Mouse (Mus musculus): ENCODE measurements around the gene Chit1. TPM values are rescaled to one million over a fixed set of nuclear protein-coding genes. Genes with fewer than 3 reads are reported as not detected.

Gene Chit1
- polyA plus RNA-seq, 1 experiment: not detected

DNA sequence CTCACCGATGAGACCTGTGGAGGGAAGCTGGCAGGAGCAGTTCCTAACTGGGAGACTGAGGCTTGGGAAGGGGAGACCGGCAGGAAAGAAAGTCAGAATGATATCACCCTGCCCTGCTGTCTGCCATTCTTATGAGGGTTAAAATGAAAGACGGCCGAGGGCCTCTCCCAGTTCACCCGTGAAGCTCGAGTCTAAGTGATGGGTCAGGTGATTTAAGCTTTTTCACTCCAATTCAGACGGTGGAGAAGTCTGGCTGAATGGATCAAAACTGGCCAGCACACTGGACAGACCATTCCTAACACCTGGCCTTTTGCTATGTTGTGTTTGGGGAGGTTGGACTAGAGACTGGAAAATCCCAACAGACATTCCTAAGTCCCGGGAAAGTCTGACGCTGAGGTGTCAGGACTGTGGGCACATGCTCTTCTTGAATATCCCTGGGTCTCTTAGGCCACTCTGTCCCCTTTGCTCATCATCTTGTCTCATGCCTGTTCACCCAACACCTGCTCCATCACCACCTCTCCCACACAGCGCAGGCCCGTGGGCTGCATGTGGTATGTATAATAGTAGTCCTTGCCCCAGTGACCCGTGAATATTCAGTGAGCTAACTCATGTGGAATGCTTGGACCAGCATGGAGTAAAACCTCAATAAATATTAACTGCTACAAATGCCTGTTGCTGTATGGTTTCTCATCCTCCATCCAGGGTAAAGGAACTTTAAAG, 11.4 kb upstream of the Chit1 start:
- Histone ChIP-seq H3K4me3 (ENCODE audit: insufficient read depth, low read depth, low read length) (peak overlapping the region; percentile 45), H3K27ac (ENCODE audit: insufficient read depth, low read depth, low read length) (peak overlapping the region; percentile 92), H3K4me1 (ENCODE audit: control insufficient read depth, insufficient read depth, low read length) (peaks cover 27% of the 10 kb centered on the region), H3K36me3 (ENCODE audit: control insufficient read depth, insufficient read depth, low read length) (no peaks in the 10 kb centered on the region), H3K27me3 (replicated peaks; ENCODE audit: control insufficient read depth, insufficient read depth, low read length) (no peaks in the 10 kb centered on the region)
- 5% methylated on average over 12 of the region's 12 CpGs for WGBS
- TF ChIP-seq POLR2A (IDR thresholded peaks at IDR 0.05; ENCODE audit: low read depth, low read length) (peak; percentile 68), CTCF (conservative IDR thresholded peaks at IDR 0.05; ENCODE audit: insufficient read depth, insufficient read length, low read depth, low read length) (no peak)
- DNase-seq: peak; percentile 68

DNA sequence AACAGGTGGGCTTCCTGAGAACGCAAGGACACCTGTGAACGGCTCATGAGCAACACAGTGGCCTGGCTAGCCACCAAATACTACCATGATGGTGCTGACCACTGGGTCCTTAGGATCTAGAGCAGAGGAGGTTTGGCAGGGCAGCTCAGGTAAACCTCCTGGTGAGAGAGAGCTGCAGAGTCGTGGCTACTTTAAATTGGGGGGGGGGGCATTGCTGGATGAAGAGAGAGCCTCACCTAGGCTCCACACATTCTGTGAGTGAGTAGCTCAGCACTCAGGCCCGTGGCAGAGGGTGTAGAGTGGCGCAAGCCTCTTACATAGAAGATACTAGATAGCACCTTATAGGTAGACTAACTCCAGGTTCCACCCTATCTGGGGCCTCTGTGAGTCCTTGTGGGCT, 10.6 kb upstream of the Chit1 start:
- Histone ChIP-seq H3K36me3 (ENCODE audit: control insufficient read depth, insufficient read depth, low read length) (no peaks in the 10 kb centered on the region), H3K27ac (ENCODE audit: insufficient read depth, low read depth, low read length) (peak overlapping the region; percentile 92), H3K4me3 (ENCODE audit: insufficient read depth, low read depth, low read length) (no peak overlapping the region), H3K27me3 (replicated peaks; ENCODE audit: control insufficient read depth, insufficient read depth, low read length) (no peaks in the 10 kb centered on the region), H3K4me1 (ENCODE audit: control insufficient read depth, insufficient read depth, low read length) (peaks cover 27% of the 10 kb centered on the region)
- WGBS: 74% methylated on average over 5 of the region's 5 CpGs
- no peak for DNase-seq
- no peak for TF ChIP-seq POLR2A (IDR thresholded peaks at IDR 0.05; ENCODE audit: low read depth, low read length)
- TF ChIP-seq CTCF (conservative IDR thresholded peaks at IDR 0.05; ENCODE audit: insufficient read depth, insufficient read length, low read depth, low read length): no peak

DNA sequence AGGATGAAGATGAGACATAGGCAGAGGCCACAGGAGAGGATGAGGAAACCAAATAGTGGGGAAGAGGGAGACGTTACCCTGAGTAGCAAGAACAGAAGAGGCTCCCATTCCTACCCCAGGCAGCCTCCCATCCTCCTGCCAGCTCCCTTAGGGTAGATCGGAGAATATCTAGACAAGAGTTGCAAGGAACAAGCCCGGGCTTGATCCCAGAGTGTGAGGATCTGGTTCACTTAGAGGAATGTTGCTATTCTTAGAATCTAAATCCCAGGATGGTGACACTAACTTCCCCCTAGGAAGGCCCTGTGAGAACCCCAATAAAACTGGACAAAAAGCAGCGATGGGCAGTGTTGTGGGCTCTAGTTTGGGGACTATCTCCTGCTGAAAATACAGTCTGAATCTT, 10.1 kb upstream of the Chit1 start:
- H3K27ac ChIP-seq (ENCODE audit: insufficient read depth, low read depth, low read length): no peak overlapping the region
- no peak overlapping the region for H3K4me3 ChIP-seq (ENCODE audit: insufficient read depth, low read depth, low read length)
- WGBS: 89% methylated on average over 4 of the region's 4 CpGs
- DNase-seq: no peak
- TF ChIP-seq CTCF (conservative IDR thresholded peaks at IDR 0.05; ENCODE audit: insufficient read depth, insufficient read length, low read depth, low read length) (no peak), POLR2A (IDR thresholded peaks at IDR 0.05; ENCODE audit: low read depth, low read length) (no peak)
- no peaks in the 10 kb centered on the region for H3K27me3 ChIP-seq (replicated peaks; ENCODE audit: control insufficient read depth, insufficient read depth, low read length)
- no peaks in the 10 kb centered on the region for H3K36me3 ChIP-seq (ENCODE audit: control insufficient read depth, insufficient read depth, low read length)
- peaks cover 27% of the 10 kb centered on the region for H3K4me1 ChIP-seq (ENCODE audit: control insufficient read depth, insufficient read depth, low read length)

DNA sequence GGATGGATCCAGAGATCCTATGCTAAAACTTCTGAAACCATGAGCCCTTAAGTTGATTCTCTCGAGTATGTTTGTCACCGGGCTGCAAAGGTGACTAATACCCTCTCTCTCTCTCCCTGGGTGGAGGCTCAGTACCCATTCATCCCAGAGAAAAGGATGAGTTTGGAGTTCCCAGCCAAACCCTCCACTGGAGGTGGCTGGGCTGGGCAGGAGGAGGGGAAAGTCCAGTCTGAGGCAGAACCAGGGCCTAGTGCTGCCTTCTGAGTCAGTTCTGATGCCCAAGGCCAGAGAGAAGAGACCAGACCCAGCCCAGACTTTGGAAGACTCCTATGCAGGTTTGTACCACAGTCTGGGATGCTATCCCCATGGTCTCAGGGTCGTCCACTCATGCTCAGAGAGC, 9.4 kb upstream of the Chit1 start:
- TF ChIP-seq POLR2A (IDR thresholded peaks at IDR 0.05; ENCODE audit: low read depth, low read length) (no peak), CTCF (conservative IDR thresholded peaks at IDR 0.05; ENCODE audit: insufficient read depth, insufficient read length, low read depth, low read length) (no peak)
- Histone ChIP-seq H3K4me3 (ENCODE audit: insufficient read depth, low read depth, low read length) (no peak overlapping the region), H3K27ac (ENCODE audit: insufficient read depth, low read depth, low read length) (no peak overlapping the region), H3K36me3 (ENCODE audit: control insufficient read depth, insufficient read depth, low read length) (no peaks in the 10 kb centered on the region), H3K27me3 (replicated peaks; ENCODE audit: control insufficient read depth, insufficient read depth, low read length) (no peaks in the 10 kb centered on the region), H3K4me1 (ENCODE audit: control insufficient read depth, insufficient read depth, low read length) (peaks cover 27% of the 10 kb centered on the region)
- DNase-seq: no peak
- WGBS: 88% methylated on average over 3 of the region's 3 CpGs

DNA sequence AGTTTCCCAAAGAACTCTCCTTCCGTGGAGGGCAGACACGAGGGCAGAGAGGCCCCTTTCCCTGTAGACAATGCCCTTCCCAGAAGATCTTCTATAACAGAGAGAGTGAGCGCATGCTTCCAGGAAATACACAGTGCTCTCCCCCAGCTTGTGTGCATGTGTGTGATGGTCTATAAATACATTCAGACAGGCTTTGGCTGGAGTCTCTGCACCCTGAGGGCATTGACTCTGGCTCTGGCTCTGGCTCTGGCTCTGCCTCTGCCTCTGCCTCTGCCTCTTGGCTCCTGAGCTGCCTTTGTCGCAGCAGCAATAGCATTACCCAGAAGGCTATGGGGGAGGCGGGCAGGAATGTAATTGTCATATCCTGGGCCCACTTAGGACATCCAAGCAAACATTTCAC, 7.2 kb upstream of the Chit1 start:
- peak overlapping the region; percentile 26; the same call in 1 of the 2 replicates for H3K27ac ChIP-seq (ENCODE audit: insufficient read depth, low read depth, low read length)

DNA sequence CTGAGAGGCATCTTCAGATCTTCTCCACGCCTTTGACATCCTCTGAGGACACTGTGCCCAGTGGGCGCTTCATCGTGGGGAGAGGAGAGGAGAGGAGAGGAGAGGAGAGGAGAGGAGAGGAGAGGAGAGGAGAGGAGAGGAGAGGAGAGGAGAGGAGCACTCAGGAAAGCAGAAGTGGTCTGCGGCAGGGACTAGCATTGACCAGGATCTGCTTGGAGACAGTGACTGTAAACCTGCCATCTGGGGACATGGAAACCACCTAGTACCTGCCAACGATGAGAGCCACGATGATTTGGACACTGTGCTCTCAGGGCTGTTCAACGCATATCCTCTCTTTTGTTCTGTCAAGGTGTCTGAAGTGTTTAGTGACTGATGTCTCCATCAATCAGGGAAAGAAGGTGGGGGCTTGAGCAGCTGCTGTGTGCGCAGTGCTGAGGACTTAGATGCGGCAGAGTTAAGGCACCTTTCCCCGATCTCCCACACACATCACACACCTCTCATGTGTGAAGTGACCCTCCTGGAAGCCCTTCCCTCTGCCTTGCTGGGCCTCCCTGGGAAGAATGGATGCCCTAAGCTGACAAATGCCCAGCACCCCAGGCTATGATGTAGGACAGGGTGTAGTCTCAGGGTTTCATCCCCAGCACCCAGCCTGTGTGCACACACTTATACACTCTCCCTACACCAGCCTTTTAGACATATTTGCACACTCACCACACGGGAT, 5.8 kb upstream of the Chit1 start:
- Histone ChIP-seq H3K27me3 (replicated peaks; ENCODE audit: control insufficient read depth, insufficient read depth, low read length) (no peaks in the 10 kb centered on the region), H3K27ac (ENCODE audit: insufficient read depth, low read depth, low read length) (no peak overlapping the region), H3K4me3 (ENCODE audit: insufficient read depth, low read depth, low read length) (no peak overlapping the region), H3K36me3 (ENCODE audit: control insufficient read depth, insufficient read depth, low read length) (no peaks in the 10 kb centered on the region), H3K4me1 (ENCODE audit: control insufficient read depth, insufficient read depth, low read length) (peaks cover 2% of the 10 kb centered on the region)
- DNase-seq: no peak
- TF ChIP-seq POLR2A (IDR thresholded peaks at IDR 0.05; ENCODE audit: low read depth, low read length) (no peak), CTCF (conservative IDR thresholded peaks at IDR 0.05; ENCODE audit: insufficient read depth, insufficient read length, low read depth, low read length) (no peak)
- 88% methylated on average over 11 of the region's 11 CpGs for WGBS

More for the DNA sequence above, 7.2 kb upstream of the Chit1 start:
- no peak overlapping the region for H3K4me3 ChIP-seq (ENCODE audit: insufficient read depth, low read depth, low read length)
- peaks cover 12% of the 10 kb centered on the region for H3K4me1 ChIP-seq (ENCODE audit: control insufficient read depth, insufficient read depth, low read length)
- peak; percentile 52 for DNase-seq
- TF ChIP-seq POLR2A (IDR thresholded peaks at IDR 0.05; ENCODE audit: low read depth, low read length): no peak
- no peaks in the 10 kb centered on the region for H3K27me3 ChIP-seq (replicated peaks; ENCODE audit: control insufficient read depth, insufficient read depth, low read length)
- H3K36me3 ChIP-seq (ENCODE audit: control insufficient read depth, insufficient read depth, low read length): no peaks in the 10 kb centered on the region
- WGBS: 65% methylated on average over 5 of the region's 5 CpGs

DNA sequence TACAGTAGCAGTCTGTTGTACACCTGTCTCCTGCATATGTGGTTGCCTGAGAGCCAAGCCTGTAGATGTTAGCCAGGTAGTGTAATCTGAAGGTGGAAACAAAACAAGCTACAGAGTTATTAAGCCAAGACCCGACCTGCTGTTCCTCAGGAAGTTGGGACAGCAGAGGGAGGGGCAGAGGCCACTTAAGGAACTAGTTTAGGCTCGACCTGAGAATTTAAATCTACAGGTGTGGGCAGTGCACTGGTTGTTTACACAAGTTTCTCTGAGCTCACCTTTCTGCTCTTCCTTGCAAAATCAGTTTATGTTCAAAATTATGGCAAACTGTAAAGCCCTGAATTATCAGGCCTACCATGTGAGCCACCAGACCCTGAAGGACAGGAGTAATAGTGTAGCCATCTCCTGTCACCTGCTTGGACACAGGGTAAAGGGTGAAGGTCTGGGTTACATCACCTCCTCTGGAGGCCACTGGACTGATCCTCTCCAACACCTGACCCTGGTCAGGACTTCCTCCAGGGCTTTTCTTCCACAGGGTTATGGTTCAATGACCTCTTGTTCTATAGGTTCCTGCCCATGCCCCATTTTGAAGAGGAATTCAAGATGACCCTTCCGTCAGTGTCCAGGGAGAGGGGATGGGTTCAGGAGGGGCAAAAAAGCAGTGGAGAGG, 5.1 kb upstream of the Chit1 start:
- H3K36me3 ChIP-seq (ENCODE audit: control insufficient read depth, insufficient read depth, low read length): no peaks in the 10 kb centered on the region
- H3K4me3 ChIP-seq (ENCODE audit: insufficient read depth, low read depth, low read length): no peak overlapping the region
- no peaks in the 10 kb centered on the region for H3K4me1 ChIP-seq (ENCODE audit: control insufficient read depth, insufficient read depth, low read length)
- no peak for DNase-seq
- no peaks in the 10 kb centered on the region for H3K27me3 ChIP-seq (replicated peaks; ENCODE audit: control insufficient read depth, insufficient read depth, low read length)
- TF ChIP-seq CTCF (conservative IDR thresholded peaks at IDR 0.05; ENCODE audit: insufficient read depth, insufficient read length, low read depth, low read length): no peak
- no peak for TF ChIP-seq POLR2A (IDR thresholded peaks at IDR 0.05; ENCODE audit: low read depth, low read length)
- no peak overlapping the region for H3K27ac ChIP-seq (ENCODE audit: insufficient read depth, low read depth, low read length)
- 54% methylated on average over 3 of the region's 3 CpGs for WGBS

Data from kidney, adult 2 months (tissue).